Mouse (Mus musculus) lung, embryonic 15.5 days (tissue): Measurements from ENCODE around the gene Rassf7. TPM values are rescaled to one million over a fixed set of nuclear protein-coding genes. Genes with fewer than 3 reads are reported as not detected.

Source experiments
- ATAC-seq: fragments of 200-750 bp; cut with Nextera tagmentation; 2 replicates; pipeline ENCODE4 v1.8.0; 2017; ENCODE audit warnings: moderate number of reproducible peaks, borderline replicate concordance; ENCODE audit not compliant: low FRiP score, low TSS enrichment; ENCODE audit errors: extremely low read depth
- H3K27ac ChIP-seq: fragments of 300-500 bp; sonication (generic); 2 replicates; pipeline ENCODE4 v1.5.1; 2015; ENCODE audit warnings: moderate library complexity, mild to moderate bottlenecking, inconsistent platforms
- H3K27me3 ChIP-seq: fragments of 300-500 bp; sonication (generic); 2 replicates; pipeline ENCODE4 v1.6.1; 2015; ENCODE audit warnings: inconsistent platforms
- H3K36me3 ChIP-seq: fragments of 300-500 bp; sonication (generic); 2 replicates; pipeline ENCODE4 v1.6.1; 2015; ENCODE audit warnings: inconsistent platforms
- H3K4me1 ChIP-seq: fragments of 300-500 bp; sonication (generic); 2 replicates; pipeline ENCODE4 v1.6.1; 2015; ENCODE audit warnings: inconsistent platforms
- H3K4me2 ChIP-seq: fragments of 300-500 bp; sonication (generic); 2 replicates; pipeline ENCODE4 v1.6.1; 2015; ENCODE audit warnings: inconsistent platforms, mild to moderate bottlenecking, moderate library complexity
- H3K4me3 ChIP-seq: fragments of 300-500 bp; sonication (generic); 2 replicates; pipeline ENCODE4 v1.5.1; 2015; ENCODE audit warnings: mild to moderate bottlenecking, inconsistent platforms
- H3K9ac ChIP-seq: fragments of 300-500 bp; sonication (generic); 2 replicates; pipeline ENCODE4 v1.6.1; 2015; ENCODE audit warnings: inconsistent platforms
- H3K9me3 ChIP-seq: fragments of 300-500 bp; sonication (generic); 2 replicates; pipeline ENCODE4 v1.6.1; 2016; ENCODE audit warnings: inconsistent platforms
- WGBS: fragments of 180-500 bp; shearing (Covaris S2); methylation state at CpG from one replicate; pipeline ENCODE4 v1.1.7; 2015; 5-methylcytosine and 5-hydroxymethylcytosine counted together
- microRNA counts: library from miRNA; unstranded; fragments of <30 nt; microRNA quantifications from one replicate; lab custom pipeline; 2016
- microRNA-seq: library from miRNA; unstranded; fragments of <30 nt; microRNA quantifications from one replicate; pipeline ENCODE4, GENCODE M21; 2016
- polyA plus RNA-seq: library from polyadenylated mRNA; unstranded; fragments of >200 nt; fragmentation: Nextera tagmentation; extraction: Ambion mirVana; gene quantifications from 2 replicates; pipeline ENCODE4 v1.2.1, GENCODE M21; 2015

The Rassf7 gene
- polyA plus RNA-seq, 1 experiment from 2014 or later: 59.7 TPM

DNA sequence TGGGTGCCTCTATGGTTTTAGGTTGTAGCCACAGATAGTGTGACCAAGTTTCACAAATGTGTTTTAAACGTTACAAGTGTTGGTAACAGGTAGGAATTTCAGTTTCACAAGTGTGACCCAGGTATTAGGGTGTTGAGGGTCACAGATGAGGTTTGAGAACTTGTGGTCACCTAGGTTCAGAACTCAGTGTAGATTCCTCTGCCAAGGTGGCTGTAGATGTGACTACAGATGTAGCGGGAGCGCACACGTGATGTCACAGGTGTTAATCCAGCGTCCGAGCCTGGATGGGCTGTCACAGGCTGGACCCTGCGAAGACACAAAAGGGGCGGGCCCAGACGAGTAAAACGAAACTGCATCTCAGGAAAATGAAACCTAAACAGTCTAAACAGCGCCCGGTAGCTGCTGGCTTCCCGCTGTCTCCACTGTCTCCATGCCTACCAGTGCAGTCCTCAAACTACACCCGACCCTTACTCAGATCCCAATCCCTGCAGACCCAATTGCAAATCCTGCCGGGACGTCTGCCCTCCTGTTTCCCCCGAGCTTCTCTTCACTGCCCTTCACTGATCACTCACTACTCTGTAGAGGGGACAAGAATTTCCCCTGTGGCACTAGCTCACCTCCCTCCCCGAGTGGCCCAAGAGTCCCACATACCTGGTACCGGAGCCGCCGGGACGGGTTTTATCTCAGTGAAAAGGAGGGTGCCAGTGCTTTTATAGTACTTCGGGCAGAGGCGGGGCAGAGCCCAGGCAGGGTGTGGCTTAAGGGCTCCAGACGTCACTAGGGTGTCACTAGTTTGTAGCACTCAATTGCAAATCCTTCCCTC lies 50.3 kb downstream of the Rassf7 start, which contains the start of gene Irf7:
TSS of gene Irf7 (minus strand) at position 743 of the 823 bp plus-strand sequence.
- peak; percentile 58; the same call in 1 of the 2 replicates for ATAC-seq
- Histone ChIP-seq H3K4me1 (peaks cover 12% of the 10 kb centered on the region), H3K9ac (peak within 1 kb of the TSS; percentile 59), H3K4me2 (peak within 1 kb of the TSS; percentile 91), H3K27me3 (no peaks in the 10 kb centered on the region), H3K27ac (no peak within 1 kb of the TSS), H3K36me3 (peaks cover 31% of the 10 kb centered on the region), H3K9me3 (no peaks in the 10 kb centered on the region), H3K4me3 (peak within 1 kb of the TSS; percentile 57)
- WGBS: 6% methylated on average over 25 of the region's 25 CpGs

MicroRNA genes within 50 kb of the gene (microRNA counts, 519-probe panel; counts per million panel counts)
- 2,661 counts per million, percentile 66 among the panel's probes with 10 or more counts for microRNA mmu-miR-210 (lab: Ali Mortazavi, UCI)

Small RNAs within 50 kb of the gene (microRNA-seq; reads per million reads assigned to microRNA genes)
- gene Mir210: 484 reads per million, percentile 70 among the genes with 10 or more reads in this experiment

Other genes with a start within 250 kb of the Rassf7 start
- gene Ifitm1, start 248.6 kb upstream of the Rassf7 start, polyA plus RNA-seq: 47.1 and 54.5 TPM in 2 replicates
- gene Ifitm3, start 205.1 kb upstream of the Rassf7 start, polyA plus RNA-seq: 238 and 246 TPM in 2 replicates
- gene Ifitm6, start 197.9 kb upstream of the Rassf7 start, polyA plus RNA-seq: 1.4 and 1.6 TPM in 2 replicates
- not detected in 2 replicates for gene Gm17387, start 186.7 kb upstream of the Rassf7 start, polyA plus RNA-seq
- 5.3 and 5.8 TPM in 2 replicates for gene B4galnt4, start 154.8 kb upstream of the Rassf7 start, polyA plus RNA-seq
- gene Pkp3, start 137.6 kb upstream of the Rassf7 start, polyA plus RNA-seq: 14.6 and 15.2 TPM in 2 replicates
- gene Sigirr, start 115.3 kb upstream of the Rassf7 start, polyA plus RNA-seq: 12.8 and 15.1 TPM in 2 replicates
- gene Ano9, start 98.1 kb upstream of the Rassf7 start, polyA plus RNA-seq: 6.4 and 6.5 TPM in 2 replicates
- 70.1 and 70.6 TPM in 2 replicates for gene Ptdss2, start 93.5 kb upstream of the Rassf7 start, polyA plus RNA-seq
- 143 and 152 TPM in 2 replicates for gene Rnh1, start 43.0 kb upstream of the Rassf7 start, polyA plus RNA-seq
- 99.9 and 102 TPM in 2 replicates for gene Hras, start 21.9 kb upstream of the Rassf7 start, polyA plus RNA-seq
- gene Lrrc56, start 21.7 kb upstream of the Rassf7 start, polyA plus RNA-seq: 5.8 and 6.9 TPM in 2 replicates
- 1.1 and 1.3 TPM in 2 replicates for gene Lmntd2, start 1.8 kb upstream of the Rassf7 start, polyA plus RNA-seq
- gene Phrf1, start 12.9 kb downstream of the Rassf7 start, polyA plus RNA-seq: 71.8 and 71.9 TPM in 2 replicates
- 3.0 and 4.6 TPM in 2 replicates for gene Irf7, start 50.6 kb downstream of the Rassf7 start, polyA plus RNA-seq
- gene Cdhr5, start 60.9 kb downstream of the Rassf7 start, polyA plus RNA-seq: not detected in 2 replicates
- 2.3 and 2.6 TPM in 2 replicates for gene Sct, start 63.3 kb downstream of the Rassf7 start, polyA plus RNA-seq
- 0.49 and 0.57 TPM in 2 replicates for gene Drd4, start 76.1 kb downstream of the Rassf7 start, polyA plus RNA-seq
- 56.0 and 56.2 TPM in 2 replicates for gene Deaf1, start 111.8 kb downstream of the Rassf7 start, polyA plus RNA-seq
- 42.3 and 45.8 TPM in 2 replicates for gene Tmem80, start 111.9 kb downstream of the Rassf7 start, polyA plus RNA-seq
- 29.1 and 29.8 TPM in 2 replicates for gene Eps8l2, start 123.0 kb downstream of the Rassf7 start, polyA plus RNA-seq
- 281 and 293 TPM in 2 replicates for gene Taldo1, start 176.3 kb downstream of the Rassf7 start, polyA plus RNA-seq
- 50.8 and 51.8 TPM in 2 replicates for gene Gatd1, start 198.3 kb downstream of the Rassf7 start, polyA plus RNA-seq
- 0.52 and 0.90 TPM in 2 replicates for gene Cend1, start 213.6 kb downstream of the Rassf7 start, polyA plus RNA-seq
- 24.9 and 25.1 TPM in 2 replicates for gene Slc25a22, start 222.0 kb downstream of the Rassf7 start, polyA plus RNA-seq
- 14.4 and 15.8 TPM in 2 replicates for gene Pidd1, start 228.2 kb downstream of the Rassf7 start, polyA plus RNA-seq
- gene Rplp2, start 231.5 kb downstream of the Rassf7 start, polyA plus RNA-seq: 1,155 and 1,294 TPM in 2 replicates
- gene Pnpla2, start 239.3 kb downstream of the Rassf7 start, polyA plus RNA-seq: 35.9 and 41.6 TPM in 2 replicates
- 35.6 and 40.8 TPM in 2 replicates for gene Cracr2b, start 245.2 kb downstream of the Rassf7 start, polyA plus RNA-seq